Mouse (Mus musculus): Measurements from ENCODE around the gene Racgap1. TPM values are rescaled to one million over a fixed set of nuclear protein-coding genes. Genes with fewer than 3 reads are reported as not detected.

Racgap1 gene
- 7.5 and 10.9 TPM in 2 replicates for polyA plus RNA-seq (2015; fragmentation: Nextera tagmentation; extraction: Ambion mirVana)

GRCm38 (mm10) chr15:99651163-99651872 is at the start of gene Racgap1:
TSS of gene Racgap1 (minus strand) at chr15:99651656.
- no peaks in the 10 kb centered on the region for H3K9me3 ChIP-seq (ENCODE audit: low read length)
- no peaks in the 10 kb centered on the region for H3K36me3 ChIP-seq (ENCODE audit: insufficient read depth, low read length)
- H3K9ac ChIP-seq (replicated peaks; ENCODE audit: low read depth): 0 out of 2 replicates have a peak within 1 kb of the TSS, but pooled peaks have one; percentile 5
- H3K4me1 ChIP-seq (ENCODE audit: insufficient read depth, low read depth, low read length): peaks cover 22% of the 10 kb centered on the region
- ATAC-seq (peak; percentile 97), DNase-seq (ENCODE audit: low spot score) (peak; percentile 97)
- no peak within 1 kb of the TSS for H3K27ac ChIP-seq (ENCODE audit: low read length)
- whole genome bisulfite sequencing: under 1% methylated on average over 58 of the region's 68 CpGs
- no peak for TF ChIP-seq EP300 (IDR thresholded peaks at IDR 0.05)
- TF ChIP-seq CTCF (IDR thresholded peaks at IDR 0.05): no peak
- H3K4me2 ChIP-seq (replicated peaks; ENCODE audit: low read depth, low read length): peak within 1 kb of the TSS; percentile 97
- H3K27me3 ChIP-seq (replicated peaks; ENCODE audit: insufficient read depth, low read length): 0 out of 2 replicates have a peak, but pooled peaks cover 11% of the 10 kb centered on the region
- peak within 1 kb of the TSS; percentile 74 for H3K4me3 ChIP-seq (ENCODE audit: low read depth, low read length)

DNA sequence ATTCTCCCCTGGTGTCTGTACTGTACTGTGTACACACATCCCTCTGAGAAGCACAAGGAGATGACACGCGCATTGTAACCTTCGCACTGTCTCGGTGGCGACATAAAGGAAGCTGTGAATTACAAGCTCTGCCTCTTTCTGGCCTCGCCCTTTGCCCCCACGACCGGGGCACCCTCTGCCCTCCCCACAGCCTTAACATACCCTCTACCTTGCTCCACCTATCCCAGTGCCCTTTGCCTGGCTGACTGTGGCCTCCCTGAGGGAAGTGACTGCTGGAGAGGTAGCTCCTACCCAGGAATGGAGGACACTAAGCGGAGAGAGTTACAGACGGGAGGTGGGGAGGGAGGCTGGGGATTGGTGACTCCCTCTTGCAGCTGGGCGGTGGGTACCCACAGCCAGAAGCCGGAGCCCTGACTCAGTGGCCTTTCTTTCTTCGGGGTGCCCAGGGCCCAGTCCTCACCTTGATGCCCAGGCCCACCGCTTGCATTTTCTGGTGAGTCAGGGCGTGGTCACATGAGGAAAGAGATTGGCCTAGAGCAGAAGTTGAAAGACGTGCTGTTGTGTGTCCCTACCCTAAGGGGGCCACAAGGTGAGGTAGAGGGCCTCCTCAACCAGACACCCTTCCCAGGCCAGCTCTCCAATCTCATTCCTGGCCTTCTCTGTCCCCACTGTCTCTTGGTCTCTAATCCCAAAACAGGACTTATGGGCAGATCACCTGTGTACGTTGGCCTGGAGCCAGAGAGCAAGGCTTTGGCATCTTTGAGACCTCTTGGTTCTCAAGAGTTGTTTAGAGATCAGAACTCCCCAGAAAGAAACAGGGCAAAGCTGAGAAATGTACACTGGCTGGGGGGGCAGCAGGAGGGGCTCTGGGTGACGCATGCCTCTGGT is 49.0 kb upstream of the Racgap1 start:
- H3K4me3 ChIP-seq (ENCODE audit: low read depth, low read length): no peak overlapping the region
- H3K9me3 ChIP-seq (ENCODE audit: low read length): no peaks in the 10 kb centered on the region
- H3K36me3 ChIP-seq (ENCODE audit: insufficient read depth, low read length): no peaks in the 10 kb centered on the region
- no peak overlapping the region for H3K4me2 ChIP-seq (replicated peaks; ENCODE audit: low read depth, low read length)
- ATAC-seq: no peak
- no peak overlapping the region for H3K27ac ChIP-seq (ENCODE audit: low read length)
- 78% methylated on average over 18 of the region's 18 CpGs for WGBS
- TF ChIP-seq EP300 (IDR thresholded peaks at IDR 0.05): no peak
- TF ChIP-seq CTCF (IDR thresholded peaks at IDR 0.05): no peak
- H3K4me1 ChIP-seq (ENCODE audit: insufficient read depth, low read depth, low read length): peaks cover 3% of the 10 kb centered on the region; the same call in 1 of the 2 replicates
- DNase-seq (ENCODE audit: low spot score): no peak
- no peak overlapping the region for H3K9ac ChIP-seq (replicated peaks; ENCODE audit: low read depth)
- H3K27me3 ChIP-seq (replicated peaks; ENCODE audit: insufficient read depth, low read length): no peaks in the 10 kb centered on the region

DNA sequence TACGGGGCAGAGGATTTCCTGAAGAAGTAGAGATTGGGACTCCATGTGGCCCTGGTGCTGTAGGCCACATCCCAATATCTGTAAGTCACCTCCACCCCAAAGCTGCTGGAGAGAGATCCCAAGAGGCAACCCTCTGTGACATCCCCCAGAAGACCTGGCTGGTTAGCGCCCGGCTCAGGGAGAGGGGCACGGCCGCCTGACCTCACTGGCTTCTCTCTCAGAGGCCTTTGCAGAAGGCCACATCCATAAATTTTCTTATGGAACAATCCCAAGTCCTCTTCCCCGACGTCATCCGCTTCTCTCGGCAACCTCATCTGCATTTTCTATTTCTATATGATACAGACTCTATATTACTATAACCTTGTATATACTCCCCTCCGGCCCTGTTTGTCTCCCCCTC is 48.3 kb upstream of the Racgap1 start:
- Histone ChIP-seq H3K9me3 (ENCODE audit: low read length) (no peaks in the 10 kb centered on the region), H3K4me1 (ENCODE audit: insufficient read depth, low read depth, low read length) (peaks cover 3% of the 10 kb centered on the region; the same call in 1 of the 2 replicates), H3K36me3 (ENCODE audit: insufficient read depth, low read length) (no peaks in the 10 kb centered on the region), H3K27ac (ENCODE audit: low read length) (no peak overlapping the region), H3K4me3 (ENCODE audit: low read depth, low read length) (no peak overlapping the region), H3K4me2 (replicated peaks; ENCODE audit: low read depth, low read length) (no peak overlapping the region), H3K9ac (replicated peaks; ENCODE audit: low read depth) (no peak overlapping the region), H3K27me3 (replicated peaks; ENCODE audit: insufficient read depth, low read length) (no peaks in the 10 kb centered on the region)
- WGBS: 83% methylated on average over 10 of the region's 10 CpGs
- ATAC-seq (no peak), DNase-seq (ENCODE audit: low spot score) (no peak)
- no peak for TF ChIP-seq EP300 (IDR thresholded peaks at IDR 0.05)
- no peak for TF ChIP-seq CTCF (IDR thresholded peaks at IDR 0.05)

DNA sequence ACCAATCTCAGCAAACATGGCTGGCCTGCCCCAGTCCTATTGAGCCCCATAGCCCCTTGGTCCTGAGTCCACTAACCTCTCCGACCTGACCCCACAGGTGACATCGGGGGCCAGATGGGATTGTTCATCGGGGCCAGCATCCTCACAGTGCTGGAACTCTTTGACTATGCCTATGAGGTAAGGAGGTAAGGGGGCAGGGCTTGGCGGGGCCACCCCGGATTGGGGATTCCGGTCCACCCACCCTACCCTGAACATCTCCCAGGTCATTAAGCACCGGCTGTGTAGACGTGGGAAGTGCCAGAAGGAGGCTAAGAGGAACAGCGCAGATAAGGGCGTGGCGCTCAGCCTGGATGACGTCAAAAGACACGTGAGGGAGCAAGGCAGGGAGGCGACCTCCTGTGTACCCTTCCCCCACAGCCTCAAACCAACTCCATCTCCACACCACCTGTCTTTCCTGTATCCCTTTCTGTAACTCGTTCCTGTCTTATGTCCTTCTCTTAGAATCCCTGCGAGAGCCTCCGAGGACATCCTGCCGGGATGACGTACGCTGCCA is 47.2 kb upstream of the Racgap1 start:
- Histone ChIP-seq H3K9ac (replicated peaks; ENCODE audit: low read depth) (no peak overlapping the region), H3K4me1 (ENCODE audit: insufficient read depth, low read depth, low read length) (0 out of 2 replicates have a peak, but pooled peaks cover 3% of the 10 kb centered on the region), H3K4me3 (ENCODE audit: low read depth, low read length) (no peak overlapping the region), H3K27ac (ENCODE audit: low read length) (no peak overlapping the region), H3K9me3 (ENCODE audit: low read length) (no peaks in the 10 kb centered on the region), H3K4me2 (replicated peaks; ENCODE audit: low read depth, low read length) (no peak overlapping the region), H3K27me3 (replicated peaks; ENCODE audit: insufficient read depth, low read length) (no peaks in the 10 kb centered on the region), H3K36me3 (ENCODE audit: insufficient read depth, low read length) (no peaks in the 10 kb centered on the region)
- 30% methylated on average over 20 of the region's 20 CpGs for whole genome bisulfite sequencing
- TF ChIP-seq CTCF (IDR thresholded peaks at IDR 0.05) (no peak), EP300 (IDR thresholded peaks at IDR 0.05) (no peak)
- no peak for ATAC-seq
- no peak for DNase-seq (ENCODE audit: low spot score)

GRCm38 (mm10) chr15:99697309-99697708 is 45.9 kb upstream of the Racgap1 start:
- H3K27me3 ChIP-seq (replicated peaks; ENCODE audit: insufficient read depth, low read length): no peaks in the 10 kb centered on the region
- TF ChIP-seq EP300 (IDR thresholded peaks at IDR 0.05): no peak
- no peak for TF ChIP-seq CTCF (IDR thresholded peaks at IDR 0.05)
- H3K27ac ChIP-seq (ENCODE audit: low read length): no peak overlapping the region
- no peak for DNase-seq (ENCODE audit: low spot score)
- H3K36me3 ChIP-seq (ENCODE audit: insufficient read depth, low read length): no peaks in the 10 kb centered on the region
- H3K9ac ChIP-seq (replicated peaks; ENCODE audit: low read depth): no peak overlapping the region
- no peaks in the 10 kb centered on the region for H3K9me3 ChIP-seq (ENCODE audit: low read length)
- WGBS: 5% methylated on average over 2 of the region's 2 CpGs
- no peak overlapping the region for H3K4me3 ChIP-seq (ENCODE audit: low read depth, low read length)
- no peak overlapping the region for H3K4me2 ChIP-seq (replicated peaks; ENCODE audit: low read depth, low read length)
- ATAC-seq: no peak
- H3K4me1 ChIP-seq (ENCODE audit: insufficient read depth, low read depth, low read length): 0 out of 2 replicates have a peak, but pooled peaks cover 3% of the 10 kb centered on the region

DNA sequence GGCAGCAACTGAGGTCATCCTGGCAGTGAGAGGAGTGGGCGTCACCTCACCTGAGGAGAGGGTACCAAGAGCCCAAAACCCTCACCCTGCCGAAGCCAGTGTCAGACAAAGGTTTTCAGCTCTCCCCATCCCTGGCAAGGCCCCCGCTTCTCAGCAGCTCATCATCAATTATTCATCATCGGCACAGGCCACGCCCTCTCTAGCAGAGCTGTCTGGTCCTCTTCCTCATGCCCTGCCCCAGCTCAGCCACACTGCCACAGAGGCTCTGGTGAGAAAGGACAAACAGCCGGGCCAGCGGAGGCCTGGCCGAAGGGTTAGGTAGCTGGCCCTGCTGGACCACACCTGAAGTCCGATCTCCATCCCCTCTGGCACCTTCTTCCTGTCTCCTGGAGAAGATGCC is 40.5 kb upstream of the Racgap1 start:
- WGBS: 37% methylated on average over 9 of the region's 9 CpGs
- H3K27ac ChIP-seq (ENCODE audit: low read length): no peak overlapping the region
- H3K27me3 ChIP-seq (replicated peaks; ENCODE audit: insufficient read depth, low read length): 0 out of 2 replicates have a peak, but pooled peaks cover 4% of the 10 kb centered on the region
- H3K4me1 ChIP-seq (ENCODE audit: insufficient read depth, low read depth, low read length): no peaks in the 10 kb centered on the region
- no peaks in the 10 kb centered on the region for H3K9me3 ChIP-seq (ENCODE audit: low read length)
- H3K4me2 ChIP-seq (replicated peaks; ENCODE audit: low read depth, low read length): no peak overlapping the region
- no peak for ATAC-seq
- no peak for DNase-seq (ENCODE audit: low spot score)
- H3K9ac ChIP-seq (replicated peaks; ENCODE audit: low read depth): no peak overlapping the region
- H3K36me3 ChIP-seq (ENCODE audit: insufficient read depth, low read length): no peaks in the 10 kb centered on the region
- no peak overlapping the region for H3K4me3 ChIP-seq (ENCODE audit: low read depth, low read length)
- TF ChIP-seq CTCF (IDR thresholded peaks at IDR 0.05) (no peak), EP300 (IDR thresholded peaks at IDR 0.05) (no peak)

Data from lung, postnatal 0 days (tissue).